Mouse (Mus musculus) liver, embryonic 11.5 days (tissue): Measurements from ENCODE around the gene Prl3d3. TPM values are rescaled to one million over a fixed set of nuclear protein-coding genes. Genes with fewer than 3 reads are reported as not detected.
"Not testable (repeated sequence)": the region's sequence is repeated elsewhere in the genome, so short reads cannot be mapped to it uniquely, and the experiment has no call there.

ENCODE experiments used
- ATAC-seq: fragments of 200-750 bp; cut with Nextera tagmentation; replicated peaks from 2 replicates; pipeline ENCODE4 v1.8.0; 2017; ENCODE audit warnings: moderate number of reproducible peaks, mild to moderate bottlenecking, moderate TSS enrichment, moderate library complexity; ENCODE audit not compliant: low FRiP score
- DNase-seq: peaks from one replicate; pipeline ENCODE4 v3.0.0-alpha.2; 2017; ENCODE audit warnings: low spot score
- H3K27ac ChIP-seq: fragments of 300-500 bp; sonication (generic); 2 replicates; pipeline ENCODE4 v1.5.1; 2014; ENCODE audit warnings: mild to moderate bottlenecking, low read depth, low read length, control low read depth
- H3K27me3 ChIP-seq: fragments of 300-500 bp; sonication (generic); replicated peaks from 2 replicates; pipeline ENCODE4 v1.6.1; 2014; ENCODE audit warnings: low read length, mixed read lengths; ENCODE audit not compliant: control insufficient read depth, insufficient read depth
- H3K36me3 ChIP-seq: fragments of 300-500 bp; sonication (generic); 2 replicates; pipeline ENCODE4 v1.6.1; 2014; ENCODE audit warnings: mild to moderate bottlenecking, low read length, moderate library complexity, mixed read lengths; ENCODE audit not compliant: control insufficient read depth, insufficient read depth
- H3K4me1 ChIP-seq: fragments of 300-500 bp; sonication (generic); replicated peaks from 2 replicates; pipeline ENCODE4 v1.6.1; 2014; ENCODE audit warnings: low read length, mixed read lengths; ENCODE audit not compliant: control insufficient read depth, insufficient read depth
- H3K4me2 ChIP-seq: fragments of 300-500 bp; sonication (generic); 2 replicates; pipeline ENCODE4 v1.6.1; 2014; ENCODE audit warnings: mild to moderate bottlenecking, control low read depth, moderate library complexity
- H3K4me3 ChIP-seq: fragments of 300-500 bp; sonication (generic); 2 replicates; pipeline ENCODE4 v1.5.1; 2014; ENCODE audit warnings: low read depth, low read length, control low read depth
- H3K9ac ChIP-seq: fragments of 300-500 bp; sonication (generic); 2 replicates; pipeline ENCODE4 v1.6.1; 2014; ENCODE audit warnings: low read depth, low read length, control low read depth
- H3K9me3 ChIP-seq: fragments of 300-500 bp; sonication (generic); 2 replicates; pipeline ENCODE4 v1.6.1; 2016; ENCODE audit warnings: low read length, inconsistent platforms, mixed read lengths; ENCODE audit not compliant: control insufficient read depth
- WGBS: fragments of 180-500 bp; shearing (Covaris S2); extraction: QIAGEN DNeasy Blood & Tissue Kit; methylation state at CpG from one replicate; pipeline ENCODE4 v1.1.7; 2014; 5-methylcytosine and 5-hydroxymethylcytosine counted together
- polyA plus RNA-seq: library from polyadenylated mRNA; unstranded; fragments of >200 nt; fragmentation: Nextera tagmentation; extraction: Ambion mirVana; gene quantifications from 2 replicates; pipeline ENCODE4 v1.2.1, GENCODE M21; 2014

Gene Prl3d3
- polyA plus RNA-seq, result not detected in 2 replicates

- not testable (repeated sequence) for H3K9ac ChIP-seq, DNase-seq, H3K36me3 ChIP-seq, ATAC-seq, H3K27ac ChIP-seq, H3K9me3 ChIP-seq, H3K4me1 ChIP-seq, H3K4me2 ChIP-seq, H3K4me3 ChIP-seq, H3K27me3 ChIP-seq
- 78% methylated on average over 3 of the region's 3 CpGs for WGBS
These were observed at the start of gene Prl3d3 for GRCm38 (mm10) chr13:27156490-27156889. Prl3d3 (plus strand) TSS chr13:27156790.

- not testable (repeated sequence) for ATAC-seq, H3K4me1 ChIP-seq, H3K9me3 ChIP-seq, H3K9ac ChIP-seq, DNase-seq, H3K36me3 ChIP-seq, H3K4me3 ChIP-seq, H3K27ac ChIP-seq, H3K27me3 ChIP-seq, H3K4me2 ChIP-seq
- WGBS, result 80% methylated on average over 4 of the region's 4 CpGs
These were observed 35.2 kb upstream of the Prl3d3 start, which contains the start of gene Prl3d2 for GRCm38 (mm10) chr13:27121398-27121797. Prl3d2 (plus strand) TSS chr13:27121698.

GRCm38 (mm10) chr13:27148264-27148663, 8.3 kb upstream of the Prl3d3 start:
- Histone ChIP-seq H3K9me3 (no peaks in the 10 kb centered on the region), H3K27ac (no peak overlapping the region), H3K9ac (no peak overlapping the region), H3K4me3 (no peak overlapping the region), H3K27me3 (no peaks in the 10 kb centered on the region), H3K4me2 (no peak overlapping the region), H3K4me1 (no peaks in the 10 kb centered on the region), H3K36me3 (no peaks in the 10 kb centered on the region)
- ATAC-seq (no peak), DNase-seq (no peak)
- 41% methylated on average over 1 of the region's 1 CpGs for WGBS

- DNase-seq, result no peak
- H3K4me2 ChIP-seq, result no peak within 1 kb of the TSS
- no peaks in the 10 kb centered on the region for H3K36me3 ChIP-seq
- no peak within 1 kb of the TSS for H3K4me3 ChIP-seq
- H3K4me1 ChIP-seq, result no peaks in the 10 kb centered on the region
- ATAC-seq, result no peak
- no peaks in the 10 kb centered on the region for H3K27me3 ChIP-seq
- H3K9me3 ChIP-seq, result no peaks in the 10 kb centered on the region; the same call in 1 of the 2 replicates
- H3K27ac ChIP-seq, result no peak within 1 kb of the TSS
- WGBS, result 72% methylated on average over 1 of the region's 1 CpGs
- no peak within 1 kb of the TSS for H3K9ac ChIP-seq
These were observed 39.8 kb downstream of the Prl3d3 start, which contains the start of gene Prl3c1 for GRCm38 (mm10) chr13:27196359-27196758. Prl3c1 (plus strand) TSS chr13:27196659.

Other genes with a start within 250 kb of the Prl3d3 start
- not detected in 2 replicates for gene Prl, start 99.2 kb upstream of the Prl3d3 start, polyA plus RNA-seq
- not detected in 2 replicates for gene Prl3d1, start 62.6 kb upstream of the Prl3d3 start, polyA plus RNA-seq
- not detected in 2 replicates for gene Prl3d2, start 35.1 kb upstream of the Prl3d3 start, polyA plus RNA-seq
- gene Prl3c1, start 39.9 kb downstream of the Prl3d3 start, polyA plus RNA-seq, result not detected in 2 replicates
- not detected in 2 replicates for gene Prl3b1, start 85.1 kb downstream of the Prl3d3 start, polyA plus RNA-seq
- not detected in 2 replicates for gene Prl3a1, start 102.6 kb downstream of the Prl3d3 start, polyA plus RNA-seq
- gene Prl6a1, start 155.8 kb downstream of the Prl3d3 start, polyA plus RNA-seq, result not detected in 2 replicates
- not detected in 2 replicates for gene Prl8a2, start 188.9 kb downstream of the Prl3d3 start, polyA plus RNA-seq
- gene Prl2b1, start 234.1 kb downstream of the Prl3d3 start, polyA plus RNA-seq, result not detected in 2 replicates